Mouse (Mus musculus) bone marrow macrophage, adult 2 months (primary cell): ENCODE results near the gene Zmat3.

Experiments
- CTCF ChIP-seq: IDR thresholded peaks from 2 replicates; pipeline ENCODE4 v1.5.1; 2012; ENCODE audit warnings: low read depth, mild to moderate bottlenecking, low read length, moderate library complexity
- POLR2A ChIP-seq: IDR thresholded peaks from 2 replicates; pipeline ENCODE4 v1.6.1; 2012; ENCODE audit warnings: mild to moderate bottlenecking, low read depth, low read length, borderline replicate concordance

GRCm38 (mm10) chr3:32304171-32304570, 61.6 kb downstream of the Zmat3 start:
- TF ChIP-seq CTCF (no peak), POLR2A (no peak)
